Mouse (Mus musculus): ENCODE measurements around the gene Dock2. TPM values are rescaled to one million over a fixed set of nuclear protein-coding genes. Genes with fewer than 3 reads are reported as not detected.
A peak's percentile ranks its signal among the peaks of the same experiment; 100 is the strongest.

The Dock2 gene
- polyA plus RNA-seq, 1 experiment from 2014 or later = 0.54 TPM

DNA sequence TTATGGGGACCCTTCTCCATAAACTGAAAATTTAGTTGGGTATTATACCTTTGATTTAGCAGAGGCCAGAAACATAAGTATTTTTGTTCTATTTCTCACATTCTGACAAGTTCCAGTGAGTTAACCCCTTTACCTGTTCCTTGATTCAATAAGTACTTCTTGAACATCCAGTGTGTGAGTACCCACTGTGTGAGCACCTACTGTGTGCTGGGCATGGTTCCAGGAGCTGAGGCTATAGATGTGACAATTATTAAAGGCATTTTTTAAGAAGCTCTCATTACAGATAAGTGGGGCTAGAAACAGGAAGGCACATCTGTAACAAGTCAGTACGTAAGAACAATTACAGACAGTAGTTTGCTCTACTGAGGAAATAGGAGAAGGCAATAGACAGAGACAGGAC, 464.4 kb downstream of the Dock2 start:
- WGBS = 83% methylated on average over 1 of the region's 1 CpGs
- no peak for ATAC-seq (ENCODE audit: low FRiP score, low read depth)
- Histone ChIP-seq H3K4me3 (no peak overlapping the region), H3K27me3 (no peaks in the 10 kb centered on the region), H3K9me3 (no peaks in the 10 kb centered on the region), H3K36me3 (no peaks in the 10 kb centered on the region), H3K27ac (replicated peaks) (no peak overlapping the region), H3K4me2 (no peak overlapping the region), H3K9ac (no peak overlapping the region), H3K4me1 (replicated peaks) (peaks cover 41% of the 10 kb centered on the region)

DNA sequence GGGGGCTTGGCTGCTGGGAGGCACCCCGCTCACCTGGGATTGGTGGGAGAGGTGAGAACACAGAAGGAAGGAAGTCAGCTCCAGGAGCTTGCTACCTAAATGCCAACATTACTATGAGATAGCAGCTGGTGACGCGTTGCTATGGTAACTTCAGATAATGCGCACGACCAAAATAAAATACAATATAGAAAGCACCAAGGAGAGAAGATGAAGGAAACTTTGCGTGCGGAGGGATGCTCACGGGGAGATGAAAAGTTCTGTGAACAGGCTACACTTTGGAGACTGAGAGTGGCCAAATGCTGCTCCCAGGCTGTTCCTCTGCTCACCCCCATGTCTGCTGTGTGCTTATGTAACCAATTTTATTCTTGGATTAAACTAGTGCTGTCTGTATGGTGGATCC, 466.7 kb downstream of the Dock2 start:
- H3K4me1 ChIP-seq (replicated peaks) = peaks cover 37% of the 10 kb centered on the region
- peak overlapping the region; percentile 59 for H3K4me2 ChIP-seq
- no peak for ATAC-seq (ENCODE audit: low FRiP score, low read depth)
- H3K9ac ChIP-seq = no peak overlapping the region
- no peaks in the 10 kb centered on the region for H3K9me3 ChIP-seq
- H3K27me3 ChIP-seq = no peaks in the 10 kb centered on the region
- no peaks in the 10 kb centered on the region for H3K36me3 ChIP-seq
- no peak overlapping the region for H3K27ac ChIP-seq (replicated peaks)
- H3K4me3 ChIP-seq = peak overlapping the region; percentile 52
- 45% methylated on average over 8 of the region's 8 CpGs for WGBS

DNA sequence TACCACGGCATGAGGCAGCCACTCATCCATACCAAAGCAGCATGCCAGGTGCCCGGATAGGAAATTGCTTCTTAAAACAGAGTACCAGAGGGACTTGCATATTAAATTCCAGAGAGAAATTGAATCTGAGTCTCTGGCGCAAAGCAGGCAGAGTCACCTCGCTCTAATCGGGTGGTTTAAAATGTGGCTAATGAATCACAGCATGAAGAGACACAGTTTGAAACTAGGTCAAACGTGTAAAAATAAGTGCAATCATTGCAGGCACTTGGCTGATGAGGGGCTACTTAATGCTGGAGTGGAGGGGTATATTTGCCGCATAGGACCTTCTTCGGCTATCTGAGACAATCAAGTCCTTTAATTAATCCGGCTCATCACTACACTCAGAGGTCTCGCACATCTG, 467.5 kb downstream of the Dock2 start:
- Histone ChIP-seq H3K9me3 (no peaks in the 10 kb centered on the region), H3K4me1 (replicated peaks) (peaks cover 37% of the 10 kb centered on the region), H3K27me3 (no peaks in the 10 kb centered on the region), H3K36me3 (no peaks in the 10 kb centered on the region), H3K4me3 (peak overlapping the region; percentile 52), H3K4me2 (peak overlapping the region; percentile 59), H3K27ac (replicated peaks) (peak overlapping the region; percentile 72), H3K9ac (peak overlapping the region; percentile 53)
- 30% methylated on average over 10 of the region's 10 CpGs for WGBS
- ATAC-seq (ENCODE audit: low FRiP score, low read depth) = no peak

DNA sequence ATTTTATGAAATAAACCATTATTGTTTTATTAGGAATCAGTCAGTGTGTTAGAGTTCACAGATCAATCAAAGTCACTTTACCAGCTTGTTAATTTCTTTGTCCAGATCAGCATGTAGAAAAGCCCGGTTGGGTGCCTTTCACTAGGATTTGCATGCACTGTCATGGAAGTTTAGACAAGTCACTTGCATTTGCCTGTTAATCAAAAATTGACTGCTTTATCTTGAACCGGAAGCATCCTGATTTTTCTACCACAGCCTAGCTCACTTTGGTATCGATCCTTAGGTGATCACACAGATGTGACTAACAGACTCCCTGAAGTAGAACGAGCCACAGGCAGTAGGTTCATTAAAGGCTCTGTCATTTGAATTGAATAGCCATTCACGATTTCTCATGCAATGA, 468.3 kb downstream of the Dock2 start:
- Histone ChIP-seq H3K4me3 (peak overlapping the region; percentile 52), H3K9me3 (no peaks in the 10 kb centered on the region), H3K27ac (replicated peaks) (peak overlapping the region; percentile 72), H3K9ac (peak overlapping the region; percentile 53), H3K4me2 (peak overlapping the region; percentile 59), H3K27me3 (no peaks in the 10 kb centered on the region), H3K36me3 (no peaks in the 10 kb centered on the region), H3K4me1 (replicated peaks) (peaks cover 37% of the 10 kb centered on the region)
- 6% methylated on average over 5 of the region's 5 CpGs for WGBS
- no peak for ATAC-seq (ENCODE audit: low FRiP score, low read depth)

DNA sequence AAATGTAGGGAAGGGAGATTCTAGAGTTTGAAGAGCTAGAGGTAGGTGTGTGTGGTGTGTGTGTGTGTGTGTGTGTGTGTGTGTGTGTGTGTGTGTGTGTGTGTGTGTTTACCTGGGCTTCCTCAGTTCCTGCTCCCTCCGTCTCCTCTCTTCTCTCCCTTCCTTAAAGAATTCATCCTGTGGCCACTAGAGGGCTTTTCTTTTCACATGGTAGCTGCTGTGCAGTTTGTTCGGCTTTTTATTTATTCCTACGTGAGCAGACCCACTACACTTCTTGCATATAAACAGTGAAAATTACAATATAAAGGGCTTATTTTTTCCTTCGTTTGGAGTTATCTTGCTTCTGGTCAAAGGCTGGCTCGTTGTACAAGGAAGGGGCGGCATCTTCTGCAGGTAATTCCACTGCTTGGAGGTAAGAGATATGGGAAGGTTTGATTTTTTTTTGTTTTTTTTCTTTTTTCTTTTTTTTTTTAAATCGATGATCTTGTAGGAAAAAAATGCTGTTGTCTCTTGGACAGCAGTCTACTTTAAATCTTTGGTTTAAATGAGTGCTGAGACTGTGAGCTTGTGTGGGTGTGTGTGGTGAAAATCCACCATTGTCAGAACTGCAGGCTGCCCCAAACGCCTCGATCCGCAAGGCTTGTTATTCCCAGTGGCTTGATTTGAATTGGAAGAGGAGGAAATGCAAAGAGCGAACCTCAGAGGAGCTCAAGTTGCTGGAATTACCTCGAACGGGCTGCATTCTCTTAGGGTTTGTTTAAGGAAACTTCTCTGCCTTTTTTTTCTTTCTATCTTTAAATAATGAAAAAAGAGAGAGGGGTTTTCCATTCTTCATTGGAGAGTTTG, 468.9 kb downstream of the Dock2 start, which contains the start of gene Fam196b:
TSS of gene Fam196b (plus strand) at position 289 of the 846 bp plus-strand sequence.
- H3K4me2 ChIP-seq = peak within 1 kb of the TSS; percentile 59
- peak within 1 kb of the TSS; percentile 52 for H3K4me3 ChIP-seq
- WGBS = 1% methylated on average over 13 of the region's 13 CpGs
- H3K27me3 ChIP-seq = no peaks in the 10 kb centered on the region
- peak within 1 kb of the TSS; percentile 53 for H3K9ac ChIP-seq
- peaks cover 37% of the 10 kb centered on the region for H3K4me1 ChIP-seq (replicated peaks)
- peak within 1 kb of the TSS; percentile 72 for H3K27ac ChIP-seq (replicated peaks)
- peak; percentile 58; the same call in 1 of the 2 replicates for ATAC-seq (ENCODE audit: low FRiP score, low read depth)
- no peaks in the 10 kb centered on the region for H3K36me3 ChIP-seq
- H3K9me3 ChIP-seq = no peaks in the 10 kb centered on the region

DNA sequence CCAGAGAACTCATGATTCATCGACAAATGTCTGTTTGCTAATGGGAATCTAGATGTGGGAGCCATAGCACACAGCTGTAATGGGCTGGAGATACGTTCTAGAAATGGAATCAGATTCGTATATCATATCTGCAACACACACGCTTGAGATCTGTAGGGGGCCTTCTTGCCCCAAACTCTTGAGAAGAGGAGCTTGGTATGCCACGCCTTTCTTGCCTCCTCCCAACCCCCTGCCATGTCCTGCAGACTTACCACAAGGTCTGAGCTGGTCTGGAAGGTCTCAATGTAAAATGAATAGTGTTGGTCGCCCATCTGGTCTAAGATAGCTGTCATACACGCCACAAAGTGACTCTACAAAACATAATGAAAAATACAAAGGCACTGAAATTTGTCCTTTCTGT, 471.5 kb downstream of the Dock2 start:
- 83% methylated on average over 7 of the region's 7 CpGs for WGBS
- Histone ChIP-seq H3K27me3 (no peaks in the 10 kb centered on the region), H3K9ac (no peak overlapping the region), H3K4me1 (replicated peaks) (peaks cover 23% of the 10 kb centered on the region), H3K4me2 (no peak overlapping the region), H3K27ac (replicated peaks) (no peak overlapping the region), H3K36me3 (no peaks in the 10 kb centered on the region), H3K9me3 (no peaks in the 10 kb centered on the region), H3K4me3 (no peak overlapping the region)
- no peak for ATAC-seq (ENCODE audit: low FRiP score, low read depth)

DNA sequence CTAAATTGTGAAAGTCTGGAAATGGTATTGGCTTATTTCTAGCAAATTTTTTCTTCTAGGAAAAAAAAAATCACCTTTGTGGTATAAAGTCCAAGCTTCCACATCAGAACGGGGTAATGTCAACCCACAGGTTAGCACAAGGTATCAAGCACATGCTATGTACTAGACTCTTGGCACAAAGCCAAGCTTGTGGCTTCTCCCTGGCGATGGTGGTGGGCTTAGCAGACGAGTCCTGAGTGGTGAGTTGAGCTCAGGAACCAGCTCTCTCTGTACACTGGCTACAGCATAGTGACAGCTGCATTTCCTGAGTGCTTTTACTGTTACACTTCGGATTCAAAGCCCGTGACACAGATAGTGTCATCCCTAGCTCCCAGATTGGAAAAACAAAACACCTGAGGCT, 472.0 kb downstream of the Dock2 start:
- Histone ChIP-seq H3K27ac (replicated peaks) (no peak overlapping the region), H3K36me3 (no peaks in the 10 kb centered on the region), H3K9ac (no peak overlapping the region), H3K4me3 (no peak overlapping the region), H3K9me3 (no peaks in the 10 kb centered on the region), H3K27me3 (no peaks in the 10 kb centered on the region), H3K4me1 (replicated peaks) (peaks cover 18% of the 10 kb centered on the region), H3K4me2 (no peak overlapping the region)
- no peak for ATAC-seq (ENCODE audit: low FRiP score, low read depth)
- 67% methylated on average over 5 of the region's 5 CpGs for WGBS

DNA sequence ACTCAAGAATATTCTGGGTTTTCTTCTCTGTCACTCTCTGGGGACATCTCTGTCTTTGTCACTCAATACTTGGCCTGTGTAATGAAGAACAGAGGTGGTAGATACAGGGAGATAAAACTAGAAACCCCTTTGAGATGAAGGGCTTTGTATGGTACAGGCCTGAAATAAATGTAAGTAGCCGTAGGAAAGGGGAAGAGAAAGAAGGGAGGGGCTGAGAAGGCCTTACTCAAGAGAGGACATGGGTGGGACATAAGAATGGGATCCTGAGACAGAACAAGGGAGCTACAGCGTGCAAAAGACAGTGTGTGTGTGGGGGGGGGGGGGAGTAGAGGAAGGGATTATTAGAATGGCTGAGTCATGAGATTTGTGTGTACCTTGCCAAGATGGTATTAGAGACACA, 474.3 kb downstream of the Dock2 start:
- ATAC-seq (ENCODE audit: low FRiP score, low read depth) = no peak
- H3K4me2 ChIP-seq = no peak overlapping the region

DNA sequence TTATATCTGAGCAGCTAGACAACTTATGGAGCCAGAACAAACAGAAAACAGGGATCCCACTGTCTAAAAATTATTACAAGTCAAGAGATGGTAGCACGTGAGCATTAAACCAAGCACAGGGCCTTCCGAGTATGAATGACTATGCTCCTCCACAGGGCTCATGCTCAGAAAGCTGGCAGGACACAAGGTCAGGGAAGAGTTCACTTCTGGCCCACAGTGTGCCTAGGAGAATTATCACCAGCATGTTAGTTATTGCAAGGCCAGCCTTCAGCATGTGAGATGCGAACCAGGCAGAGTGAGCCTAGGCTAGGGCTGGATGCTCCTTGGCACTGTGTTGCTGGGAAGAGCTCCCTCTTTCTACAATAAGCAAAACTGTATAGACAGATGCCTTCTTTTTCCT, 475.0 kb downstream of the Dock2 start:
- Histone ChIP-seq H3K4me1 (replicated peaks) (no peaks in the 10 kb centered on the region), H3K9me3 (no peaks in the 10 kb centered on the region), H3K36me3 (no peaks in the 10 kb centered on the region), H3K9ac (no peak overlapping the region), H3K27me3 (no peaks in the 10 kb centered on the region), H3K27ac (replicated peaks) (no peak overlapping the region), H3K4me2 (no peak overlapping the region), H3K4me3 (no peak overlapping the region)
- 93% methylated on average over 3 of the region's 3 CpGs for WGBS
- no peak for ATAC-seq (ENCODE audit: low FRiP score, low read depth)

More for the DNA sequence above, 474.3 kb downstream of the Dock2 start:
- no peak overlapping the region for H3K4me3 ChIP-seq
- H3K27me3 ChIP-seq = no peaks in the 10 kb centered on the region
- H3K9ac ChIP-seq = no peak overlapping the region
- no peaks in the 10 kb centered on the region for H3K36me3 ChIP-seq
- H3K4me1 ChIP-seq (replicated peaks) = no peaks in the 10 kb centered on the region
- WGBS = 75% methylated on average over 2 of the region's 2 CpGs
- H3K27ac ChIP-seq (replicated peaks) = no peak overlapping the region
- no peaks in the 10 kb centered on the region for H3K9me3 ChIP-seq

DNA sequence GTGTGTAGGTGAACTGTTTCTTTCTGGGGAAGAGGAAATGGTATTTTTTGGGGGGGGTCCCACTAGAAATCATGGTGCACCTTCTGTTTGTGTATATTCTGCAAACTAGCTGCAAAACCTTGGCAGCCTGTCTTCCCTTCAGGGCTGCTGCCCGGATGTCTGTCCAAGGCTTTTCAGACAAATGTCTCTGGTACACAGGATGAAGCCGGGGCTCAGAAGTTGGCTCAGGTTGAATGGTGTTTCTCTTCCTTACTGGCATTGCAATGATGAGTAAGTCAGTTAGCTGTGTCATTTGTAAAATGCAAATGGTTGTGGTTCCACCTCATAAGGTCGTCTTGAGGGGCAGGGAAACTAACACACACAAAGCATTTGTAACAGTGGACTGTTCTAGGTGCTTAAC, 477.5 kb downstream of the Dock2 start:
- no peaks in the 10 kb centered on the region for H3K27me3 ChIP-seq
- H3K9me3 ChIP-seq = no peaks in the 10 kb centered on the region
- H3K4me3 ChIP-seq = no peak overlapping the region
- no peak overlapping the region for H3K9ac ChIP-seq
- H3K4me2 ChIP-seq = no peak overlapping the region
- H3K36me3 ChIP-seq = no peaks in the 10 kb centered on the region
- ATAC-seq (ENCODE audit: low FRiP score, low read depth) = no peak
- H3K27ac ChIP-seq (replicated peaks) = no peak overlapping the region
- WGBS = 73% methylated on average over 3 of the region's 3 CpGs
- H3K4me1 ChIP-seq (replicated peaks) = no peaks in the 10 kb centered on the region

DNA sequence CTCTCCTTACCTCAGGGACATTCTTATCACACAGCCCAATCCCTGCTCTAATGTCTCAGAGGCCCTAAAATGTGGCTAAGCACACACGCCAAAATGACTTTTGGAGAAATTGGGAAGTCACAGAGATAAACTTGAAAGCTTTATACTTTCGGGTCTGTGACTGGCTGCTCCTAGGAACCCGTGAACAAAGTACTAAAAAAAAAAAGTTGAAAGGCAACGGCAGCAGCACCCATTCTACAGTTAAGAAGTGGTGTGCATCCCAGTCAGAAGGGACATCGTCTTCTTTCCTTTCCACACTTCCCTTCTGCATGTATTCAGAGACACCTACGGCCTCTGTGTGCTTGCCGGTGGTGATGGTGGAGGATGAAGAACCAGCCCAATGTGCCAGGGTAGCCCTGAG, 483.6 kb downstream of the Dock2 start:
- Histone ChIP-seq H3K27ac (replicated peaks) (no peak overlapping the region), H3K9me3 (no peaks in the 10 kb centered on the region), H3K4me2 (no peak overlapping the region), H3K9ac (no peak overlapping the region), H3K36me3 (no peaks in the 10 kb centered on the region), H3K4me3 (no peak overlapping the region), H3K27me3 (no peaks in the 10 kb centered on the region), H3K4me1 (replicated peaks) (peaks cover 5% of the 10 kb centered on the region)
- ATAC-seq (ENCODE audit: low FRiP score, low read depth) = no peak
- WGBS = 96% methylated on average over 7 of the region's 7 CpGs

DNA sequence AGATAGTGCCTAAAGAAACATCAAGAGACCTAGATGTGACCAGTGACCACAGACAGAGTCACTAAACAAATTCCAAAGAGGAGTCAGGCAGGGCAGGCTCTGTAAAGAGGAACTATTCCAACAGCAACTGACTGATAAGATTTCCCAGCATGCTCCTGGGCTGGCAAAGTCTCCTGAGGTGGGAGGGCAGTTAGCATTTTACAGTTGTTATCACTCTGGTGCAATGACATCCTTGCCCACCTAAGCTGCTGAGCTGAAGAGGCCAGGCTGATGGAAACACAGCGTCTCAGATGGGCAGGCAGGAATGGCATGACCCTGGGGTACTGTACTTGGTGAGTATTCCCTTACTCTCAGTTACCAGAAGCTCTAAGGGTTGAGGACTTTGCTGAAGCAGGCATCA, 484.1 kb downstream of the Dock2 start:
- no peak overlapping the region for H3K9ac ChIP-seq
- H3K4me3 ChIP-seq = no peak overlapping the region
- H3K4me1 ChIP-seq (replicated peaks) = peaks cover 5% of the 10 kb centered on the region
- WGBS = 84% methylated on average over 1 of the region's 1 CpGs
- H3K9me3 ChIP-seq = no peaks in the 10 kb centered on the region
- no peak overlapping the region for H3K27ac ChIP-seq (replicated peaks)
- H3K36me3 ChIP-seq = no peaks in the 10 kb centered on the region
- no peak overlapping the region for H3K4me2 ChIP-seq
- H3K27me3 ChIP-seq = no peaks in the 10 kb centered on the region
- no peak for ATAC-seq (ENCODE audit: low FRiP score, low read depth)
